Mouse (Mus musculus) midbrain, embryonic 16.5 days (tissue): ENCODE measurements around the gene Slc51a. TPM values are rescaled to one million over a fixed set of nuclear protein-coding genes. Genes with fewer than 3 reads are reported as not detected.
A peak's percentile ranks its signal among the peaks of the same experiment; 100 is the strongest.

Experiments used
- ATAC-seq: fragments of 200-750 bp; cut with Nextera tagmentation; 2 replicates; pipeline ENCODE4 v1.8.0; 2017; ENCODE audit warnings: moderate TSS enrichment
- H3K27ac ChIP-seq: fragments of 300-500 bp; sonication (generic); 2 replicates; pipeline ENCODE4 v1.5.1; 2014; ENCODE audit warnings: mild to moderate bottlenecking, low read length, mixed read lengths
- H3K27me3 ChIP-seq: fragments of 300-500 bp; sonication (generic); 2 replicates; pipeline ENCODE4 v1.6.1; 2014; ENCODE audit warnings: low read depth, low read length, mixed read lengths; ENCODE audit not compliant: control insufficient read depth, insufficient read depth
- H3K36me3 ChIP-seq: fragments of 300-500 bp; sonication (generic); 2 replicates; pipeline ENCODE4 v1.6.1; 2014; ENCODE audit warnings: mild to moderate bottlenecking, low read length, moderate library complexity, mixed read lengths; ENCODE audit not compliant: control insufficient read depth, insufficient read depth
- H3K4me1 ChIP-seq: fragments of 300-500 bp; sonication (generic); 2 replicates; pipeline ENCODE4 v1.6.1; 2014; ENCODE audit warnings: mild to moderate bottlenecking, low read length, mixed read lengths; ENCODE audit not compliant: control insufficient read depth, insufficient read depth
- H3K4me2 ChIP-seq: fragments of 300-500 bp; sonication (generic); 2 replicates; pipeline ENCODE4 v1.6.1; 2014; ENCODE audit warnings: mild to moderate bottlenecking, low read length, mixed read lengths
- H3K4me3 ChIP-seq: fragments of 300-500 bp; sonication (generic); 2 replicates; pipeline ENCODE4 v1.5.1; 2014; ENCODE audit warnings: low read depth, mild to moderate bottlenecking, low read length, moderate library complexity, mixed read lengths
- H3K9ac ChIP-seq: fragments of 300-500 bp; sonication (generic); 2 replicates; pipeline ENCODE4 v1.6.1; 2014; ENCODE audit warnings: low read depth, low read length, mixed read lengths
- H3K9me3 ChIP-seq: fragments of 300-500 bp; sonication (generic); replicated peaks from 2 replicates; pipeline ENCODE4 v1.6.1; 2014; ENCODE audit warnings: mild to moderate bottlenecking, low read length, mixed read lengths; ENCODE audit not compliant: control insufficient read depth, poor library complexity, severe bottlenecking
- WGBS: fragments of 180-500 bp; shearing (Covaris S2); extraction: QIAGEN DNeasy Blood & Tissue Kit; methylation state at CpG from one replicate; pipeline ENCODE4 v1.1.7; 2014; 5-methylcytosine and 5-hydroxymethylcytosine counted together
- polyA plus RNA-seq: library from polyadenylated mRNA; unstranded; fragments of >200 nt; fragmentation: Nextera tagmentation; extraction: Ambion mirVana; gene quantifications from 2 replicates; pipeline ENCODE4 v1.2.1, GENCODE M21; 2015

Gene Slc51a
- polyA plus RNA-seq, 1 experiment from 2014 or later, result 0.08 TPM

GRCm38 (mm10) chr16:32519656-32520371 is 32.1 kb upstream of the Slc51a start:
- H3K9ac ChIP-seq, result no peak overlapping the region

GRCm38 (mm10) chr16:32517785-32518481 is 30.3 kb upstream of the Slc51a start:
- 87% methylated on average over 12 of the region's 12 CpGs for WGBS
- Histone ChIP-seq H3K9me3 (no peaks in the 10 kb centered on the region), H3K4me3 (no peak overlapping the region), H3K27ac (no peak overlapping the region), H3K4me2 (no peak overlapping the region), H3K4me1 (peaks cover 14% of the 10 kb centered on the region), H3K9ac (no peak overlapping the region), H3K27me3 (no peaks in the 10 kb centered on the region), H3K36me3 (no peaks in the 10 kb centered on the region)
- ATAC-seq, result no peak

More at GRCm38 (mm10) chr16:32519656-32520371, 32.1 kb upstream of the Slc51a start:
- 0 out of 2 replicates have a peak overlapping the region, but pooled peaks have one; percentile 23 for H3K27ac ChIP-seq
- WGBS, result 83% methylated on average over 15 of the region's 15 CpGs
- peaks cover 21% of the 10 kb centered on the region for H3K4me1 ChIP-seq
- ATAC-seq, result no peak
- no peak overlapping the region for H3K4me2 ChIP-seq
- H3K9me3 ChIP-seq, result no peaks in the 10 kb centered on the region
- H3K4me3 ChIP-seq, result no peak overlapping the region
- no peaks in the 10 kb centered on the region for H3K27me3 ChIP-seq
- H3K36me3 ChIP-seq, result no peaks in the 10 kb centered on the region

GRCm38 (mm10) chr16:32516006-32516962 is 28.6 kb upstream of the Slc51a start:
- H3K27ac ChIP-seq, result peak overlapping the region; percentile 95
- WGBS, result 3% methylated on average over 21 of the region's 21 CpGs
- H3K9me3 ChIP-seq, result no peaks in the 10 kb centered on the region
- H3K4me3 ChIP-seq, result peak overlapping the region; percentile 11
- peak; percentile 92 for ATAC-seq
- peak overlapping the region; percentile 69 for H3K9ac ChIP-seq
- peak overlapping the region; percentile 48 for H3K4me2 ChIP-seq
- peaks cover 14% of the 10 kb centered on the region for H3K4me1 ChIP-seq
- no peaks in the 10 kb centered on the region for H3K36me3 ChIP-seq
- no peaks in the 10 kb centered on the region for H3K27me3 ChIP-seq

- Histone ChIP-seq H3K27me3 (no peaks in the 10 kb centered on the region), H3K27ac (peak overlapping the region; percentile 14; the same call in 1 of the 2 replicates), H3K4me3 (no peak overlapping the region), H3K9ac (no peak overlapping the region), H3K36me3 (no peaks in the 10 kb centered on the region), H3K4me1 (peaks cover 16% of the 10 kb centered on the region), H3K4me2 (no peak overlapping the region), H3K9me3 (no peaks in the 10 kb centered on the region)
- ATAC-seq, result no peak
- 93% methylated on average over 6 of the region's 6 CpGs for WGBS
These were observed 26.3 kb upstream of the Slc51a start for GRCm38 (mm10) chr16:32513948-32514347.

- no peak for ATAC-seq
- Histone ChIP-seq H3K4me2 (no peak overlapping the region), H3K4me1 (peaks cover 16% of the 10 kb centered on the region), H3K27ac (no peak overlapping the region), H3K9me3 (no peaks in the 10 kb centered on the region), H3K9ac (no peak overlapping the region), H3K36me3 (no peaks in the 10 kb centered on the region), H3K27me3 (no peaks in the 10 kb centered on the region), H3K4me3 (no peak overlapping the region)
- WGBS, result 90% methylated on average over 6 of the region's 6 CpGs
These were observed 25.7 kb upstream of the Slc51a start for GRCm38 (mm10) chr16:32513401-32513800.

- Histone ChIP-seq H3K27ac (peak overlapping the region; percentile 30; the same call in 1 of the 2 replicates), H3K4me1 (peaks cover 16% of the 10 kb centered on the region), H3K9me3 (no peaks in the 10 kb centered on the region), H3K27me3 (no peaks in the 10 kb centered on the region), H3K4me3 (no peak overlapping the region), H3K9ac (no peak overlapping the region), H3K36me3 (no peaks in the 10 kb centered on the region), H3K4me2 (no peak overlapping the region)
- ATAC-seq, result no peak
- WGBS, result 80% methylated on average over 3 of the region's 3 CpGs
These were observed 25.2 kb upstream of the Slc51a start for GRCm38 (mm10) chr16:32512921-32513320.

- H3K4me2 ChIP-seq, result no peak overlapping the region
- no peaks in the 10 kb centered on the region for H3K36me3 ChIP-seq
- no peaks in the 10 kb centered on the region for H3K27me3 ChIP-seq
- H3K4me3 ChIP-seq, result no peak overlapping the region
- ATAC-seq, result no peak
- H3K4me1 ChIP-seq, result peaks cover 16% of the 10 kb centered on the region
- H3K9me3 ChIP-seq, result no peaks in the 10 kb centered on the region
- no peak overlapping the region for H3K27ac ChIP-seq
- no peak overlapping the region for H3K9ac ChIP-seq
- WGBS, result 86% methylated on average over 8 of the region's 8 CpGs
These were observed 24.3 kb upstream of the Slc51a start for GRCm38 (mm10) chr16:32511827-32512490.

GRCm38 (mm10) chr16:32511338-32511734 is 23.7 kb upstream of the Slc51a start:
- Histone ChIP-seq H3K36me3 (no peaks in the 10 kb centered on the region), H3K9me3 (no peaks in the 10 kb centered on the region), H3K4me1 (peaks cover 12% of the 10 kb centered on the region), H3K27ac (no peak overlapping the region), H3K4me3 (no peak overlapping the region), H3K27me3 (no peaks in the 10 kb centered on the region), H3K9ac (no peak overlapping the region), H3K4me2 (no peak overlapping the region)
- ATAC-seq, result no peak
- 74% methylated on average over 3 of the region's 3 CpGs for WGBS
